Mouse (Mus musculus) ovary, adult 18-20 months (tissue): ENCODE measurements around the gene Nrros.
A peak's percentile ranks its signal among the peaks of the same experiment; 100 is the strongest.

ENCODE experiments used
- DNase-seq: peaks from one replicate; pipeline ENCODE4 v3.0.0; 2022; ENCODE audit warnings: low spot score, mixed read lengths

Gene Nrros

DNA sequence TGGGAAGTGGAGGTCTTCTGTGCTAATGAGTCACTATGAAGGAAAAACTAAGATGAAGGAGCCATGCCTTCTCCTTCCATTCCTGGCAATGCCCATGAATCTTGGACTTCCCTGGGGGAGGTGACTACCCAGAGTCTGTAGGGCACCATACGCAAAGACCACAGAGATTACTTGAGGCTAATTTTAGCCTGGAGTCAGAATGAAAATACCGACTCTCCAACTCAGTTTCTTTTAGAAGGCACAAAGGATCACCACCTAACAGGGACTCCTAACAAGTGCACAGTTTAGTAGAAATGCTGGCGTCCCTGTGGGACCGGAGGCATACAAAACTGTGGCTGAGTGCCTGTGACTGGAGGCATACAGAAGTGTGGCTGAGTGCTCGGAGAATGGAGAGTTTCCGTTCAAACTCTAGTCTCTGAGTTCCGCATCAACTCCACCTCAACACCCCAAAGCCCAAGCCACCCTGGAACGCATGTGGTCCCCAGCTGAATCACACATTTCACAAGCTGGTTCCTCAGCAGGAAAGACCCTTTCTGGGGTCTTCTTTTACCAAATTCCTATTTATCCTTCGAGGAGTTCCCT, 4.6 kb downstream of the Nrros start:
- no peak for DNase-seq

DNA sequence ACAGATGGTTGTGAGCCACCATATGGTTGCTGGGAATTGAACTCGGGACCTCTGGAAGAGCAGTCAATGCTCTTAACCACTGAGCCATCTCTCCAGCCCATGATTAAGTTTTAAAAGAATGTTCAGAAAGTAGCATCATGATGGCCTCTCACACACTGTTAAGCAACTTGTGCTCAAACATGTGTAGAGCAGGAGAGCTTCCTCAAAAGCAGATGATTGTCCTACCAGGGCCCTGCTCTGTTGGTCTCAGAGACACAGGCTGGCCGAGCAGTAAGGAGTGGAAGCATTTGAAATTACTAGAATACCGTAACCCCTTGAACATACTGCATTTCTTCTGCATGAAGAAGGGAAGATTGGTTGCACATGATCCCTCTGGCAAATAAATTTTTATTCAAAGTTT, 6.4 kb downstream of the Nrros start:
- no peak for DNase-seq

DNA sequence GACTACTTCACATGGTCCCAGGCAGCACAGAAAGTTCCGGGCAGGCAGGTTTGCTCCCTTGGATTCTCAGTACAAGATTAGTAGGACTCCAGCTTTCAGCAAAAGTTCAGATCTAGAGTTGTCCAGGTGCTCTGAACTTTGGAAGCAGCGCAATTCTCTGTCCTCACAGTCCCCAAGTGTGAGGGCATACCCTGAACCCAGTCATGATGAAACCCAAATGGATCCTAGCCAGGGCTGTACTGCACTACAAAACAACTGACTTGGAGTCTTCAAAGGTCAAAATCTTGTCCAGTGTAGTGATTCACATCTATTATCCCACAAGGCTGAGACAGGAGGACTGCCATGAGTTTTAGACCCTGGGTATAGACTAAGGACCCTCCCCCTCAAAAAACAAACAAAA, 8.0 kb downstream of the Nrros start:
- no peak for DNase-seq

DNA sequence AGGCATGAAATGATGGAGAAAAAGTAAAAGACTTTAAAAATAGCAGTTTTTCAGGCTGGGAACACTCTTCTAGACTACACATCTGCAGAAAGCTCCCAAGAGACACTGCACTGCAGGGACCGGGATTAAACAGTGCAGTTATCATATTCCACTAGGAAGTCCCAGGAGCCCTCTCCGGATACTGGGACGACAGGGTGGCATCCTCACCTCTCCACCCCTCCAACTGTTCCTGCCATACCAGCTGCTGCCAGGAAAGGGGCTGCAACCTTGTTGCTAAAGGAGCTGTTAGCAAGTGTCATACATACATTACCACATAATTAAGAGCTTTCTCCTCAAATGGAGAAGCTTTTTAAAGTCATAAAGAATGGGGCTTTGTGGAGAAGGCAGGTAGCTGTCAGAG, 8.7 kb downstream of the Nrros start:
- DNase-seq = no peak

DNA sequence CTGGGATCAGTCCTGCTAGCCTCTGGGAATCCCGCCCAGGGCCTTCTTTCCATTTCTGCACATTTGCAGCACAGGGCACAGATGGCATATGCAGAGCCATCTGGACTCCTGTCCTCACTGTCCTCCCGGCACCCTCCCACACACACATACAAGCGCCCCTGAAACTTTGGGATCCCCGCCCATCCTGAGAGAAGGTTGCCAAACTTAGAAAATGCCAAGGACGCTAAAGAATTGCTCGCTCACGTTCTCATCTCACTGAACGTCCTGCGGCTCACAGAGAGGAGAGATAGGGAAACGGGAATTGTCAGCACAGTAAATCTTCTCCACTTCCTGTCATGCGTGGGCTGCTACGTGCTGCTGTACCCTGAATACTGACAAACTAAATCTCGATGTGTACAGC, 11.0 kb downstream of the Nrros start:
- peak; percentile 50 for DNase-seq

DNA sequence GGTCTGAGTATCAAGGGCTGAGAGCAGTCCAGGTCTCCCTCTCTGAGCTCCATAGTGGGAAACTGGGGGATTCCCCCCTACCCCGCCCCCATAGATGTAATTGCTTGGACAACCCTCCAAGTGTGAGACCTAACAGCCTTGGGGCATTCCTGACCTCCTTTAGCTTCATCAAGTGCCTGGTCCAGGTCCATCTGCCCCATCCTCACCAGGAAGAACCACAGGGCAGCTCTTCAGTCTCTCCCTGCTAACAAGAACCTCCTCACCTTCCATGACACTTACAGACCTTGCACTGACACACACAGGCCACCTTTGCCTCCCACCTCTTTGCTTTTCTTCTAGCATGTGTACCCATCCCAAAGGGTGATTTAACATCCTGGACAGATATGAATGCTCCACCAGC, 11.4 kb downstream of the Nrros start:
- no peak for DNase-seq

DNA sequence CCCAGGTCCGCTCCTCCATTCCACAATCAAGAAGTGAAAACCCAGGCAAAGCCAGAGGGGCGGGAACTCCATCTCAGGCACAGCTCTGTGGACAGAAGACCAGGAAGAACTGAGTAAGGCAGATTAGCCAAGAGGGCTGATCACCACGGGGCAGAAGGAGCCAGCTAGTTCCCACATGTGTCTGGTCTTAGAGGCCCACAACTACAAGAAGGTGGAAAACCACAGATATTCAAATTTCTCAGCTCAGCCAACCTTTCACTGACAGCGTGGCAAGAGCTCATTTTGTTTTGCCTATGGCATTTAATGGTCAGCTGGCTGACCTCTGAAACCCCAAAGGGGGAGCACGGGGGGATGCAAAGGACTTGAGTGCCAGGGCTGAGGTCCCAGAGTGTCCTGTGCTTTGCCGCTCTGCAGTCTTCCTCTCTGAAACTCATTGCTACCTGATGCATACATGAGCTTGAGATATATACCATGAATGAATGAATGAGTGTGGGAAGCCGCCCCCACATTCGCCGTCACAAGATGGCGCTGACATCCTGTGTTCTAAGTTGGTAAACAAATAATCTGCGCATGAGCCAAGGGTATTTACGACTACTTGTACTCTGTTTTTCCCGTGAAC, 17.7 kb downstream of the Nrros start:
- no peak for DNase-seq

DNA sequence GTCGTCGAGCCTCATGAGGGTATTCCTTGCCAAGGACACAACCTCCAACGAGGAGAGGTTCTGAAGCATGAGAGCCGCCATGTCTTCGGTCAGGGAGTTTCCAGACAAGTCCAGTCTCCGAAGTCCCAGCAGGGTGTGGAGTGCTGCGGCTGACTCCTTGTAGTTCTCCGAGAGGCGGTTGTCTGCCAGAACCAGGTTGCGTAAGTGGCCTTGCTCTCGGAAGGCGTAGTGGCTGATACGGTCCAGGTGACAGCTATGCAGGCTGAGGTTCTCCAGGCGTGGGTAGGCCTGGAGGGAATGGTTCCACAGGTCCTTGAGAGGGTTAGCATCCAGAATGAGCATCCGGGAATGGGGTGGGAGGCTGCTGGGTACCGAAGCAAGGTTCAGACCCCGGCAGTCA, 20.8 kb downstream of the Nrros start:
- DNase-seq = no peak

DNA sequence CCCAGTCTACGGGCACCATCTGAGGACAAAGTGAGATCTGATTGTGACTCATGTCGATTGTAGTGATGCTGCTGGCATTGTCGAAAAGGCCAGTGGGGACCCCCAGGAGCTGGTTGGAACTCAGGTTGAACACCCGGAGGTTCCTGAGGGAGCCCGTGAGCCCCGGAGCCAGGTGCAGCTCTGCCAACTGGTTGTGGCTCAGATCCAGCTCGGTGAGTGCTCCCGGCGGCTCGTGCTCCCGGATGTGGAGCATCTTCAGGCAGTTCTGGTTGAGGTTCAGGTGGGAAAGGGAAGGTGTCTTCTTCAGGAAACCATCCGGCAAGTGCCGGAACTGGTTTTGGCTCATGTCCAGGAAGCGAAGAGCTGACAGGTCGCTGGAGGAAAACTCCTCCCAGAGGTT, 21.6 kb downstream of the Nrros start:
- no peak for DNase-seq

DNA sequence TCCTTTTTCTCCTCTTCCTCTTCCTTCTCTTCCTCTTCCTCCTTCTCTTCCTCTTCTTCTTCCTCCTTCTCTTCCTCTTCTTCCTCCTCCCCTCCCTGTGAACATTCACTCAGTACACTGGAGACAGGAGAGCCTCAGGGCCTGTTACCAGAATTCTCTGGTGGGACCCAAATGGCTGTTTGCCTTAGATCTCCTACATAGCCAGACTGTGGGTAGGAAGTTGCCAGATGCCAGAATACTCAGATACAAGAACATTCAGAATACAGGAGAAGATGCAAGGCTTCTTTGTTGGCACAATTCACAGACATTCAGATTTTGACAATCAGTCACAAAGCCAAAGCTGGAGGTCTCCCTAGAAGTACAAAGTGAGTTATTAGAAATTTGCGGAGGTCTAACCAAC, 26.4 kb downstream of the Nrros start:
- DNase-seq = no peak

DNA sequence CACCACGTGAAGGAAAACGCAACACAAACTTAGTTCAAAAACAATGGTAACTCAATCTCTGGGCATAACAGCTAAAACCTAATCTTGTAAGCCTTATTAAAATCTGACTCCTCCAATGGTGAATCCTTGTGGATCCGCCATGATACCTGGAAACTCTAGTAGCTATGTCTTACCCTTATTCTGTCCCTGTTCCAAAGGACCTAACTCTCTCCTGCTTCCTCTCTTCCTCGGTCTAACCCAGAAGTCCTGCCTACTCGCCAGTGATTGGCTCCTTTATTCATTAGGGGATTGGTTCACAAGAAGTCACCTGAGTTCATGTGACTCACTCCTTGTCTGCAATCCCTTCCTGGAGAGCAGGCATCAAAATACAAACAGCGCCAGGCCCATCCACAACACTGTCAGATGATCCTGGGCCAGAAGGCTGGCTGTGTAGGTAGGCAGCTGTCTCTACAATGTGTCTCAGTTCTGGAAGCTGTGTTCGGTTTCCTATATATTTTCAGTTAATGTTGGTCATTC, 29.5 kb downstream of the Nrros start:
- no peak for DNase-seq

DNA sequence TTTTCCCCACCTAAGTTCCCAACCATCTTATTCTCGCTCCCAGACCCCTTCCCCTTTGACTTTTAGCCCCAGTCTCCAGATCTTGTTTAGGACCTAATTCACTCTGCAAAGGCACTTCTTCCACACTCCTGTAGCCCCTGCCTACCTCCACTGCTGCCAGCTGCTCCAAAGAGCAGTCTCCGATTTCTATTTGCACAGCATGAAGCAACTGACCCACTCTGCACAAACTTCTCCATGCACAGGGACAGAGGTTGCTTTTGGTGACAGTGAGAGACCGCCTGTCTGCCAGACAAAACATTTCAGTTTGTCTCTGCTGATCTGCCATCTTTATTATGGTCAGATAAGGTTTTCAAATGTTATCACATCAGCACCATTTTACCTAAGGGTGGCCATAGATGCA, 32.2 kb downstream of the Nrros start:
- DNase-seq = no peak

DNA sequence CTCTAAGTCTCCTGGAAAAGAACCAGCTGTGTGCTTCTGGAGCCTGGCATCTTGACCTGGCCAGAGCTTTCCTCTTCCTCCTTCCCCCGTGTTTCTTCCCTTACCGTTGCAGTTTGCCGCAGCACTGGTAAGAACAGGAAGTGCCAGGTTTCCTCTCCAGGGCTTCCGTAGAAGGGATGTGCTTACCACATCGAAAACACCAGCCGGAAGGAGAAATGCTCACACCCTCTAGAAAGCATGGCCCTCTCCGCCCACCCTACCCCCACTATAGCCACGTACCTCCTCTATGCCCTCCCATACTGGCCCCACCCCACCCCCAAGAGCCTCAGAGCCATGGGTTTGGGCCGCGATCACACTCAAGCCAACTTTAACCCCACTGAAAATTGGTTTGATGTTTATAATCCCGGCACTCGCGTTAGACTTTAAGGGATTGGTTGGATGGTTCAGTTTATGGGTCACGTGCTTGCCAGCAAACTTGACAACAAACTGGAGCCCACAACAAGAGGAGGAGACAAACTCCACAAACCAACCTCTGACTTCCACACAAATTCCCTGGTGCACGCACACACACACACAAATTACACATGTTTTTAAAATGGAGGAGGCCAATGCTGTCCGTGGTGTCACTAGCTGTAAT, 35.1 kb downstream of the Nrros start:
- DNase-seq = no peak

DNA sequence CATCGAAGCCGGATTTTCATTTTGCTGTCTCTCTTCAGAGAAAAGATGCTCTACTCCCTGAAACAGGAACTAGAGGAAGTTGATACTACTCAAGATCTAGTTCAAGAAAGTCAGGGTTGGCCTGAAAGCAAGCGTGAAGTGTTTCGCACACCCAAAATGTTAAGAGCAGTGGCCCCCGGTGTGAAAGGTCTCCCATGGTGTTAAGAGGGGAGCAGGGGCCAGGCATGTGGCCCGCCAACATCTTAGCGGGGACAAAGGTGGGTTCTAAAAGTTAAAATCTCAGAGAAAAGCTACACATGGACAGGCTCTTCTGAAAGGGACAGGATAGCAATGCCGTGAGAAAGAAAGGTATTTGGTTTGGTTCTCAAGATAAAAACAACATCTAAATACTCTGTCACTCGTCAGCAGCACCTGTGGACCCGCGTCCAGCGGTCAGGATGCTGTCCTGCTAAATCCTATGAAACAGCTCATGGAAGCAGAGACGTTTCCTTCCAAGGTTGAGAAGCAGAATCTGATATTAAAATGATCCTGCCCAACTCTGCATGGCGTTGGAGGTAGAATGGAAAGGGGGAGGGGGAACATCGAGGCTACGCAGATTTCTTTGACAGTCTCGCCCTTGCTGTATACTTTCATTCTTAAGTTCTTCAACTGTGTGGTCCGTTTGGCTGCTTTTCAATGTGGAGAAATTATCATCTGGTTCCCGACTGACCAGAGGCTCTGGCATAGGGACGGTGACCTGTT, 35.8 kb downstream of the Nrros start:
- no peak for DNase-seq

DNA sequence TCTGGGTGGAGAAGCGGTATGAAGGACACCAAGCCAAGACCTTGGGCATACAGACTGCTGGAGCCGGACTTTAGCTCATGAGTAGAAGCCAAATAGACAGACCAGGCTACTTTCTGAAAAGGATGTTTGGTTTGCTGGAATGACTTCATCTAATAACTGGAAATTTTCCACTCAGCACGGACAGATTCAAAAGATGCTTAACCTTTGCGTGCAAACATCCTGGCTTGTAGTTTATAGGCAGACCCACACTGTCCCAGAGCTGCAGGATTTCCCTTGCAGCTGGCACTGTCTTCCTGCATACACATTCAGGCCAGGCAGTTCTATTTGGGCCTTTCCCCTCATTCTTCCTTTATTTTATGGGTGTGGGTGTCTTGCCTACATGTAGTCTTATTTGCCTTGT, 38.3 kb downstream of the Nrros start:
- DNase-seq = no peak

DNA sequence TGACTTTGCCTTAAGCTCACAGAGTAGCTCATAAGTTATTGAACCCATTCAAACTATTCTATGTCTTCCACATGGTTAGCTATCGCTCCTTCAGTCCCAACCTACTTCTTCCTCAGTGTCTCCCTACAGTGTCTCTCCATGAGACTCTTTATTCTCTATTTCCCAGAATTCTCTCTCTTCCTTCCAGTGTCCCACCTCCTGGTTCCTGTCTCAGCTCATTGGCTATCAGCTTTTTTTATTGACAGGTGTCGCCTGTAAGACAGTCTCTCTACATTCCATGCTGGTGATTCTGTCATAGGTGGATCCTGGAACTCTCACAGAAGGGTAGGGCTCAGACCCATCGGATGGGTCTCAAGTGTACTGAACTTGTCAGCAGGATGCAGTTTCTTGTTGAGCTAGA, 40.0 kb downstream of the Nrros start:
- DNase-seq = no peak

DNA sequence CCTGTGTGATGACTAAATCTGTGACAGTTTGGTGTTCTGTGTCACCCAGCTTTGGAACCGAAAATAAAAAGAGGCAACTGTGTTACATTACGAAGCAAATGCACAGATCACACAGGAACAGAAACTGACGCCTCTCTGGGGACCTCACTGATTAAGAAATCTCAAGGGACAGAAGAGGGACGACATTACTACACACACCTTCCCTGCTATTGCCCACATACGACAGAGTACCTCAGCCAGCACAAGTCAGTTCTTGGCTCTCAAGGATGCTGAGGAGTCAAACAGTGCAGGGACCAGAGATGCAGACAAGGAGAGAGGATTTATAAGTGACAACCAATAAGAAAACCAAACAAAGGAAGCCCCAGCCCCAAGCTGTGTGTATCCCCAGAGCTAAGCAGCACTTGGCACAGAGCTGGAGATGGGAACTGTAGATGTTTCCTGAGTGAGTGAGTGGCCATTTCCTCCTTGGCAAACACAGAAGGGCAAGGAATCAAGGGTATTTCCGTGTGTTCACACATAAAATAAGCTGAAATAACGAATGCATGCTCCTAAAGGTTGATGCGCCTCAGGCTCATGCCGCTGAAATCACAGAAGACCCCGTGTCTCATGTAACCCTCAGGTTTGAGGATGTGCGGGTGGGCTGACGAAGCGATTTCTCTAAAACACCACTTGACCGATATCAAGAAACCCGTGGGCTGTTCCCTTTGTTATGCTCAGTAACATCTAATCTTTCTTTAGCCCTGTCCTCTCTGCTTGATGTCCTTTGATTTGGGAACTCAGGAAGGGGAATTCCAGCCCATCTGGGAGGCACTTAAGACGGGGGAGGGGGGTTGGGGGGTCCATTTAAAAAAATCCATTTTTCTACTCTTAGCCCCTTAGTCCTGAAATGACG, 40.7 kb downstream of the Nrros start:
- no peak for DNase-seq

DNA sequence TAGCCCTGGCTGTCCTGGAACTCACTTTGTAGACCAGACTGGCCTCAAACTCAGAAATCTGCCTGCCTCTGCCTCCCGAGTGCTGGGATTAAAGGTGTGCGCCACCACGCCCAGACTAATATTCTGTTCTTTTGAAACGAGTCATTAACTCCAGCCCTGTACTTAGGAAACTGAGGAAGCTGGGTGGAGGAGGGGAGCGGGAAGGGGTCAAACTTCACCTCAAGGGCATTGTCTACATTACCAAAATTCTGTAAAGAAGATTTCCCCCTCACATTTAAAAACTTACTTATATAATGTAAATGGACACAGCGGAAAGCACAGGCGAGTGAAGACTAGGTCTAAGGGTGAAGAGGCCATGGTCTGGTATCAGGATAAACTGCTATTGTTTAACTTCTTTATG, 41.4 kb downstream of the Nrros start:
- no peak for DNase-seq

DNA sequence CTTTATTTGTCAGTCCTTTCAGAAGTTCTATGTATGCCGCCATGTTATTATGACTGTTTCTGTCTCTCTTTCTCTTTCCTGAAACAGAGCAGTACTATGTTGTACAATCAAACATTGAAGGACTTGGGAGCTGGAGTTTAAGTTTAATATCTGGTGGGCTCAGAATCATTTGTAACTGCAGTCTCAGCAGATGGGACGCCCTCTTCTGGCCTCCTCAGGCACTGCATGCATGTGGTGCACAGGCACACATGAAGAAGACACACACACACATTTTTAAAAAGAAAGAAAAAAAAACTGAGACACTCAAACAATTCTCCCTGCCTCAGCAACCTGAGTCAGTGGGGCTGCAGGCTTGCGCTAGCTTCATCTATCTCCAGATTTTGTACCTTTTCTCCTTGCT, 44.9 kb downstream of the Nrros start:
- DNase-seq = no peak

DNA sequence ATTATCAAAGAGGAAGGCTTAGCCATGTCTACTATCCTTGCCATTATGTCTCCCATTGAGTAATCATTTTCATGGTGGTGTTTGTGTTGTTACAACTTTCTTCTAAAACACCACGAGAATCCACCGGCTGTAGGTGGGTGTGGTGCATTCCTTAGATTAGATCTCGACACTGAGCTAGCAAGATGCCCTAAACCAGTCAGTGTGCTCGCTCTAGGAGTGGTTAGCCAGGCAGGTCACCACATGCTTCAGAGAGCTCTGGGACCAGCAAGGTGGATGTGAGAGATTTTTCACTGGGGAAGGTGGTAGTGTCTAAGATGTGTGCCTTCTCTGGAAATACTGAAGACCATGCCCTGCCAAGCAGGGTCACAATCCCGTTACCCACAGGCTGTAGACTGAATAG, 49.2 kb downstream of the Nrros start:
- DNase-seq = no peak

DNA sequence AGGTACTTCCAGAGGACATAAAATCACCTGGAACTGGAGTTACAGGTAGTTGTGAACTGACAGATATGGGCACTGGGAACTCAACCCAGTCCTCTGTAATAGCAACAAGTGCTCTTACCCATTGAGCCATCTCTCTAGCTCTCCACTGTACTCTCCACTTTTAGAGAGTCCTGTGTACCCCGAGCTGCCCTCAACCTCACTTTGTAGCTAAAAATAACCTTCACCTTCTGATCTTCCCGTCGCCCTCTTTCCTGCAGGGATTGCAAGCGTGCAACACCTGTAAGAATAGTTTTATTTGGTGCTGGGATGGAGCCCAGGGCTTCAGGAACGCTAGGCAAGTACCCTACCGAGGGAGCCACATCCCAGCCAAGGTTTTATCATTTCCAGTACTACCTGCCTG, 49.6 kb downstream of the Nrros start:
- no peak for DNase-seq
